Mouse (Mus musculus): Measurements from ENCODE around the gene Abca4. TPM values are rescaled to one million over a fixed set of nuclear protein-coding genes. Genes with fewer than 3 reads are reported as not detected.
A peak's percentile ranks its signal among the peaks of the same experiment; 100 is the strongest.

The Abca4 gene
- polyA plus RNA-seq, 1 experiment: 0.30 TPM

DNA sequence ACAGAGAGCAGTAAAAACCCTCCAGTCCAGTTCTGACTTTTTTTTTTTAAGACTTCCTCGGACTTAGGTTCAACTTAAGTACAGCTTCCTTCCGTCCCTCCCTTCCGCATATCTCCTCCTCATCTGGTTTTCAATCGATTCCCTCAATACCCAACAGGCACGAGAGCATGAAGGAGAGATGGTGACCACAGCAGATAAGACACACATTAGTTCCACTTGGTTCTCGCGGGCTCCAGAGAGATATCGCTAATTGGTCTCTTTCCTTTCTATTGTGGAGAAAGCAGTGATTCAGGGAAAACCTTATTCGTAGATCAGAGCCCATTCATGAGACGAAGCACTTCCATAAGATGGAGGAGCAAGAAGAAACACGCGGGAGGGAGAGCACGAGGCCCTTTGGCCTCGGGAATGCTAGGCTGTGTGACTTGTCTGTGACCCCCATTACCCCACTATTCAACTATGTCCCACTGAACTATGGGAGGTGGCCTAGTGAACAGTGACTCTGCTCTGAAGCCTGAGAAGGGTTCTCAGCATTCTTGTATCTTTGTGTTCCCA is 63.5 kb downstream of the Abca4 start:
- Histone ChIP-seq H3K36me3 (ENCODE audit: control insufficient read depth, insufficient read depth, low read length) (no peaks in the 10 kb centered on the region), H3K4me1 (ENCODE audit: control insufficient read depth, insufficient read depth, insufficient read length) (no peaks in the 10 kb centered on the region), H3K4me3 (ENCODE audit: extremely low read depth, insufficient read depth, insufficient read length) (no peak overlapping the region), H3K27me3 (ENCODE audit: control insufficient read depth, insufficient read depth, low read length) (no peaks in the 10 kb centered on the region), H3K27ac (ENCODE audit: insufficient read depth, low read length) (no peak overlapping the region)
- TF ChIP-seq CTCF (IDR thresholded peaks at IDR 0.05; ENCODE audit: extremely low read depth, insufficient read depth, insufficient read length, insufficient replicate concordance): no peak
- no peak for TF ChIP-seq POLR2A (IDR thresholded peaks at IDR 0.05; ENCODE audit: low read depth, low read length)
- DNase-seq (ENCODE audit: low read depth in 1 of 2, low spot score in 2 of 2): no peak
- 71% methylated on average over 14 of the region's 14 CpGs for WGBS

DNA sequence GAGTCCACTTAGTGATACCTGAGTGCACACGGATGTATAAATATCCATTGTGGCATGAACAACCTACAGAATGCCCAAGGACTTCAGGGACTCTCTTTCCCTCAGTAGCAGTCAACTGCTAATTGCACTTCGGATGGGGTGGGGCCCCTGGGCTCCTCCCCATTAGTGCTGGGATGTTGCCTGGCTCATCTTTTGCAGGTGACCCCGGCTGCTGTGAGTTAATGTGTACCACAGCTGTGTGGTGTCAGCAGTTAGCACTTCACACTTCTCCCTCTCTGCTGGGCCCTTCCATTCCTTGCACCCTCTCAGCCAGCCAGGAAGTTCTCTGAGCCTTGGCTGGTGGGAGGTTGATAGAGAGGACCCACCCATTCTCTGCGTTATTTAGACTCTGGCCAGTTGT is 65.2 kb downstream of the Abca4 start:
- H3K36me3 ChIP-seq (ENCODE audit: control insufficient read depth, insufficient read depth, low read length): no peaks in the 10 kb centered on the region
- H3K4me1 ChIP-seq (ENCODE audit: control insufficient read depth, insufficient read depth, insufficient read length): no peaks in the 10 kb centered on the region
- H3K4me3 ChIP-seq (ENCODE audit: extremely low read depth, insufficient read depth, insufficient read length): no peak overlapping the region
- TF ChIP-seq CTCF (IDR thresholded peaks at IDR 0.05; ENCODE audit: extremely low read depth, insufficient read depth, insufficient read length, insufficient replicate concordance) (no peak), POLR2A (IDR thresholded peaks at IDR 0.05; ENCODE audit: low read depth, low read length) (no peak)
- DNase-seq (ENCODE audit: low read depth in 1 of 2, low spot score in 2 of 2): no peak
- 71% methylated on average over 4 of the region's 4 CpGs for WGBS
- H3K27me3 ChIP-seq (ENCODE audit: control insufficient read depth, insufficient read depth, low read length): no peaks in the 10 kb centered on the region
- no peak overlapping the region for H3K27ac ChIP-seq (ENCODE audit: insufficient read depth, low read length)

DNA sequence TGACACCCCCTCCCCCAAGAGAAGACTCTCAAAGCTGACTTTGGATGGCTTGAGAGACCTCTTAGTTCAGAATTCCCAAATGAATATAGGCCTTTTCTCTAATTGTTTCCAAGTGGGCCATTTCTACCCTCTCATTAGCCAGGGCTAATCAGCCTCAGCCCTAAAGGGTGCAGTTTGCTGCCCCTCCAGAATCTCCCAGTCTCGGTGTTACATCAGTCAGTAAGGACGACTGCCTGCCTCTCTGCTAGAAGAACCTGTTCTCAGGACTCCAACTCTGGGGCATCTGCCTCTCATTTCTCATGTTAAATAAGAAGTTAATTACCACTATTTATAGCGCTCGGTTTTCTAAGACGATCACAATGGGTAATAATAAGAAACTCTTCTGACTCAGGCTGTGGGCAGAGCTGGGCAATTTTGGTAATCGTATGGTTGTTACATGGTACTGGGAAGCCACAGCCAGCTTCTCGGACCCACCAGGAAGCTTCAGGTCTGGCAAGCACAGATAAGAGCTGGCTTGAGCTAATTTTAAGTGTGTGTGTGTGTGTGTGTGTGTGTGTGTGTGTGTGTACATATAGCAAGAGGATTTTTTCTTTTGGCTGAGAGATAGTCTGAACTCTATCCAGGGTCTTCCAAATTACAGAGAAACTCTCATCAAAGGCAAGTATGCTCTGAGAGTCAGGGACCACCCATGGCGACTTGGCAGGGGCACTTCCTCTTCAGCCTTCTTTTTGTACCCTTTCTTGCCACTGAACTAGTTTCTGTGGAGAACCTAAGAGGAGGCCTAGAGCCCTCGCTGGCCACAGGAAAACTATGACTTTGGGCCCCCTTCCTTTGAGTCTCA is 67.1 kb downstream of the Abca4 start:
- Histone ChIP-seq H3K36me3 (ENCODE audit: control insufficient read depth, insufficient read depth, low read length) (no peaks in the 10 kb centered on the region), H3K4me3 (ENCODE audit: extremely low read depth, insufficient read depth, insufficient read length) (no peak overlapping the region), H3K4me1 (ENCODE audit: control insufficient read depth, insufficient read depth, insufficient read length) (no peaks in the 10 kb centered on the region), H3K27ac (ENCODE audit: insufficient read depth, low read length) (no peak overlapping the region), H3K27me3 (ENCODE audit: control insufficient read depth, insufficient read depth, low read length) (no peaks in the 10 kb centered on the region)
- WGBS: 29% methylated on average over 9 of the region's 9 CpGs
- no peak for DNase-seq (ENCODE audit: low read depth in 1 of 2, low spot score in 2 of 2)
- TF ChIP-seq POLR2A (IDR thresholded peaks at IDR 0.05; ENCODE audit: low read depth, low read length) (no peak), CTCF (IDR thresholded peaks at IDR 0.05; ENCODE audit: extremely low read depth, insufficient read depth, insufficient read length, insufficient replicate concordance) (no peak)

GRCm38 (mm10) chr3:122118651-122119214 is 74.5 kb downstream of the Abca4 start:
- TF ChIP-seq POLR2A (IDR thresholded peaks at IDR 0.05; ENCODE audit: low read depth, low read length): no peak
- TF ChIP-seq CTCF (IDR thresholded peaks at IDR 0.05; ENCODE audit: extremely low read depth, insufficient read depth, insufficient read length, insufficient replicate concordance): no peak
- H3K27ac ChIP-seq (ENCODE audit: insufficient read depth, low read length): no peak overlapping the region
- H3K36me3 ChIP-seq (ENCODE audit: control insufficient read depth, insufficient read depth, low read length): no peaks in the 10 kb centered on the region
- no peaks in the 10 kb centered on the region for H3K27me3 ChIP-seq (ENCODE audit: control insufficient read depth, insufficient read depth, low read length)
- 34% methylated on average over 9 of the region's 9 CpGs for WGBS
- H3K4me1 ChIP-seq (ENCODE audit: control insufficient read depth, insufficient read depth, insufficient read length): no peaks in the 10 kb centered on the region
- no peak for DNase-seq (ENCODE audit: low read depth in 1 of 2, low spot score in 2 of 2)
- H3K4me3 ChIP-seq (ENCODE audit: extremely low read depth, insufficient read depth, insufficient read length): no peak overlapping the region

DNA sequence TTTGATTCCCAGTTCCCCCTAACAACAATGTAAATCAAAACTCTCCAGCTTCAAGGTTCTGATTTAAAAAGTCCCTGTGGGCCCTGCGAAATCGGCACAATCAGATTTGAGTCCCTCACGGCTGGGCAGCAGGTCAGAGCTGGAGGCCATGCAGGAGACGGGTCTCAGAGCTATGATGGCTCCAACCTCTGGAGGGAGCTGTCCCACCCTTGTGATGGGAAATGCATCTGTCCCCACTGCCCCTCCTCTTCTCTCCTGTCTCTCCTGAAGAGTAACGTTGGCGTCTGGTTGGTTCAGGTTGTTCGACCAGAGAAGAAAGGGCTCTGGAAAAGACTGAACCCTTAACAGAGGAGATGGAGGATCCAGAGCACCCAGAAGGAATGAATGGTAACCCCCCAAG is 75.5 kb downstream of the Abca4 start:
- 78% methylated on average over 7 of the region's 7 CpGs for WGBS
- DNase-seq (ENCODE audit: low read depth in 1 of 2, low spot score in 2 of 2): no peak
- no peaks in the 10 kb centered on the region for H3K27me3 ChIP-seq (ENCODE audit: control insufficient read depth, insufficient read depth, low read length)
- TF ChIP-seq CTCF (IDR thresholded peaks at IDR 0.05; ENCODE audit: extremely low read depth, insufficient read depth, insufficient read length, insufficient replicate concordance): no peak
- no peak for TF ChIP-seq POLR2A (IDR thresholded peaks at IDR 0.05; ENCODE audit: low read depth, low read length)
- peak overlapping the region; percentile 19; the same call in 1 of the 2 replicates for H3K27ac ChIP-seq (ENCODE audit: insufficient read depth, low read length)
- H3K4me1 ChIP-seq (ENCODE audit: control insufficient read depth, insufficient read depth, insufficient read length): no peaks in the 10 kb centered on the region
- no peak overlapping the region for H3K4me3 ChIP-seq (ENCODE audit: extremely low read depth, insufficient read depth, insufficient read length)
- H3K36me3 ChIP-seq (ENCODE audit: control insufficient read depth, insufficient read depth, low read length): no peaks in the 10 kb centered on the region

DNA sequence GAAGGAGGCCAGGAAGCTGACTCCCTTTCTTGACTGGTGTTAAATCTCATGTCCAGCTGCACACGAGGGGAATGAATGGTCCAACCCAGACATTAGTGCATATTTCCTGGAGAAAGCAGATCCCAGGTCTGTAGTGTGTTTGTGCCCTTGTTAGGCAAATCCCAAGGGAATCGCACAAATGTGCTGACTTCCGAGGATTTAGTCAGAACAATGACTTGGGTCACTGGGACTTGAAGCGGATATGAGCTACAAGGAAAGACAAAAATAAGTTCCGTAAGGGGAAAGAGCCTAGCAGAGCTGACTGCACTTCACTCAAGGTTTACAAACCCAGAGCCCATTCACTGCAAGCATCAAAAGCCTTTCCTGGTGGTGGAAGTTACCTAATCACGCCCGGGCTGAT is 76.0 kb downstream of the Abca4 start:
- Histone ChIP-seq H3K36me3 (ENCODE audit: control insufficient read depth, insufficient read depth, low read length) (no peaks in the 10 kb centered on the region), H3K27me3 (ENCODE audit: control insufficient read depth, insufficient read depth, low read length) (no peaks in the 10 kb centered on the region), H3K4me3 (ENCODE audit: extremely low read depth, insufficient read depth, insufficient read length) (no peak overlapping the region), H3K27ac (ENCODE audit: insufficient read depth, low read length) (no peak overlapping the region; the same call in 1 of the 2 replicates), H3K4me1 (ENCODE audit: control insufficient read depth, insufficient read depth, insufficient read length) (no peaks in the 10 kb centered on the region)
- no peak for DNase-seq (ENCODE audit: low read depth in 1 of 2, low spot score in 2 of 2)
- TF ChIP-seq POLR2A (IDR thresholded peaks at IDR 0.05; ENCODE audit: low read depth, low read length) (no peak), CTCF (IDR thresholded peaks at IDR 0.05; ENCODE audit: extremely low read depth, insufficient read depth, insufficient read length, insufficient replicate concordance) (no peak)
- 70% methylated on average over 7 of the region's 7 CpGs for WGBS

All from spleen, adult 2 months (tissue).